Mouse (Mus musculus): Measurements from ENCODE around the gene H2-DMa.

The H2-DMa gene

GRCm38 (mm10) chr17:34155534-34155933 is 36.2 kb downstream of the H2-DMa start:
- DNase-seq (ENCODE audit: low read depth): no peak

GRCm38 (mm10) chr17:34164202-34164895 is 45.0 kb downstream of the H2-DMa start:
- no peak for DNase-seq (ENCODE audit: low read depth)

- DNase-seq (ENCODE audit: low read depth): no peak
Observed at GRCm38 (mm10) chr17:34165033-34165730, 45.8 kb downstream of the H2-DMa start.

GRCm38 (mm10) chr17:34169279-34169678 is 49.9 kb downstream of the H2-DMa start:
- DNase-seq (ENCODE audit: low read depth): peak; percentile 19

- DNase-seq (ENCODE audit: low read depth): no peak
Observed at GRCm38 (mm10) chr17:34170487-34170876, 51.1 kb downstream of the H2-DMa start.

- peak; percentile 47 for DNase-seq (ENCODE audit: low read depth)
Observed at GRCm38 (mm10) chr17:34170877-34171498, 51.6 kb downstream of the H2-DMa start.

- no peak for DNase-seq (ENCODE audit: low read depth)
Observed at GRCm38 (mm10) chr17:34172528-34172927, 53.2 kb downstream of the H2-DMa start.

GRCm38 (mm10) chr17:34174075-34174474 is 54.7 kb downstream of the H2-DMa start:
- no peak for DNase-seq (ENCODE audit: low read depth)

- DNase-seq (ENCODE audit: low read depth): no peak
Observed at GRCm38 (mm10) chr17:34177179-34177578, 57.8 kb downstream of the H2-DMa start.

GRCm38 (mm10) chr17:34179019-34179418 is 59.7 kb downstream of the H2-DMa start:
- no peak for DNase-seq (ENCODE audit: low read depth)

GRCm38 (mm10) chr17:34179913-34180859 is 60.8 kb downstream of the H2-DMa start:
- DNase-seq (ENCODE audit: low read depth): no peak

GRCm38 (mm10) chr17:34183564-34184219 is 64.4 kb downstream of the H2-DMa start:
- DNase-seq (ENCODE audit: low read depth): no peak

GRCm38 (mm10) chr17:34185526-34185925 is 66.2 kb downstream of the H2-DMa start:
- no peak for DNase-seq (ENCODE audit: low read depth)

- no peak for DNase-seq (ENCODE audit: low read depth)
Observed at GRCm38 (mm10) chr17:34186885-34187260, 67.5 kb downstream of the H2-DMa start.

GRCm38 (mm10) chr17:34187261-34187916 is 68.0 kb downstream of the H2-DMa start, which contains the start of the genes Tap1 and Psmb9:
TSS of gene Tap1 (plus strand) at chr17:34187553.
TSS of gene Psmb9 (minus strand) at chr17:34187764.
- peak; percentile 94 for DNase-seq (ENCODE audit: low read depth)

- DNase-seq (ENCODE audit: low read depth): no peak
Observed at GRCm38 (mm10) chr17:34188010-34188409, 68.7 kb downstream of the H2-DMa start.

All from fibroblast of lung, adult 2 months (primary cell).